Mouse (Mus musculus) spleen, embryonic (tissue): ENCODE data around the gene Glod5.

ENCODE experiments used
- CTCF ChIA-PET: fragments of 350-600 bp; sonication (Branson Sonifier 250); formaldehyde crosslinking; loops from one replicate; lab custom pipeline; 2022; lab: Charles Lee

Glod5 gene

DNA sequence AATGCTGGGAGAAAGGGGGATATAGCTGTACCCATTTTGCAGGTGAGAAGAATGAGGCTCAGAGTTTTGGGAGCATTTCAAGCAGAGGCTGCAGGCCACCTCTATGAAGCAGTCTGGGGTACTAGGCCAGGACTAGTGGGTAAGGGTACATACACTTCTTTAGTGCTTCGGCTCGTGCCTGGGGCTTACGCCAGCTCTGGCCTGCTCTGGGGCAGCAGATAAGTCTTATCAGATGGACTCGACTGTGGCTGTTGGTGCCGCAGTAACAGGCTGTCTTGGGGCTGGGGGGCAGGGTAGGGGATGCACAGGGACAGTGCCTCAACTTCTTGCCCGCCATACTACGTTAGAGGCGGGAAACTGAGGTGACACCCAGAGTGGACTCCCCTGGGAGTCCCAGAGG lies 50.1 kb downstream of the Glod5 start:
- CTCF ChIA-PET = no interaction called here

- CTCF ChIA-PET = no interaction called here
Observed at GRCm38 (mm10) chrX:7967596-7968201, 50.6 kb downstream of the Glod5 start.

- CTCF ChIA-PET = no interaction called here
Observed at GRCm38 (mm10) chrX:7966161-7966560, 52.1 kb downstream of the Glod5 start.

DNA sequence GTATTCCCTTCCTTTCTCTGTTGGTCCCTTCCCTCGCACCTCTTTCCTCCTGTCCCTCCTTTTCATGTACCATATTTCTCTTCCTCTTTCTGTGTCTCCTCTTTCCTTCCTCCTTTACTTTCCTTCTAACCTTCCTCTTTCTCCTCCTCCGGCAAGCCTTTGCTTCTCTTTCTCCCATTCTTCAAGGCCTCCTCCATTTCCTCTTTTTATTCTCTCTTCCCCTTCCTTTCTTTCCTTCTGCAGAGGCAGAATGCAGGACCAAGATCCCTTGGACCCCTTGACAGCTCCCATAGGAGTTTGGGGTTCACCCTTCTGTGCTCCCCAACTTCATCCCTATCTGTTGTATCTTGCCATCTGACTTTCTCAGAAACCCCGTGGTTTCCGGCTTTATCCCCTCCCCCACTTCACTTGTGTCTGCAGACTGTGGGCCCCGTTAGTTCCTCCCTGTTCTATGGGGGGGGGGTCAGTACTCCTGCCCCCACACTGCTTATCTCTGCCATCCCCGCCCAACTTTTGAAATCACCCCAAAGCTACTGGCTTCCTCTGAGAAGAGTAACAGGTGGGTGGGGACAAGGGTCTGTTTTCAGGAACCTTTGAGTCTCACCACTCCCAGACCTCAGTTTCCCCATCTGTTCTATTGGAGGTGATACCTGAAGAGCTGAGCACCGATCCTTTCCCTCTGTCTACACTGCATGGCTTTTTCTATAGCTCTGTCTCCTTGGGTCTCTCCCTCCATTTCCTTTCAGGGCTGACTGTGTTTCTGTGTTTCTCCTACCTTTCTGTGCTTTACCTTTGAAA lies 54.3 kb downstream of the Glod5 start:
- CTCF ChIA-PET = no interaction called here

GRCm38 (mm10) chrX:7958868-7959267 lies 59.4 kb downstream of the Glod5 start:
- CTCF ChIA-PET = no interaction called here
